Mouse (Mus musculus): ENCODE data around the gene Dagla. TPM values are rescaled to one million over a fixed set of nuclear protein-coding genes. Genes with fewer than 3 reads are reported as not detected.

Dagla gene
- polyA plus RNA-seq, 2 experiments: 2.4 to 8.1 TPM

GRCm38 (mm10) chr19:10268851-10269250, 35.8 kb downstream of the Dagla start:
- no peak overlapping the region for H3K4me3 ChIP-seq (replicated peaks; ENCODE audit: low read length)
- no peaks in the 10 kb centered on the region for H3K27me3 ChIP-seq (ENCODE audit: control insufficient read depth, insufficient read depth, low read length)
- no peak for ATAC-seq (ENCODE audit: low FRiP score, low read depth)
- no peak for DNase-seq (ENCODE audit: low spot score)
- H3K27ac ChIP-seq (replicated peaks; ENCODE audit: low read depth, low read length): no peak overlapping the region
- H3K4me2 ChIP-seq (replicated peaks; ENCODE audit: low read depth, low read length, severe bottlenecking): no peak overlapping the region
- no peak for TF ChIP-seq POLR2A (IDR thresholded peaks at IDR 0.05; ENCODE audit: borderline replicate concordance, extremely low read depth, insufficient read depth, insufficient read length)
- WGBS: 74% methylated on average over 13 of the region's 15 CpGs
- H3K9ac ChIP-seq (ENCODE audit: low read depth, low read length, severe bottlenecking): no peak overlapping the region
- H3K4me1 ChIP-seq (ENCODE audit: control insufficient read depth, insufficient read depth, low read length): peaks cover 26% of the 10 kb centered on the region
- H3K36me3 ChIP-seq (ENCODE audit: control insufficient read depth, insufficient read depth, low read length): no peaks in the 10 kb centered on the region
- H3K9me3 ChIP-seq (ENCODE audit: control insufficient read depth, low read length): no peaks in the 10 kb centered on the region

- Histone ChIP-seq H3K9me3 (ENCODE audit: control insufficient read depth, low read length) (no peaks in the 10 kb centered on the region), H3K27me3 (ENCODE audit: control insufficient read depth, insufficient read depth, low read length) (no peaks in the 10 kb centered on the region), H3K9ac (ENCODE audit: low read depth, low read length, severe bottlenecking) (no peak overlapping the region), H3K36me3 (ENCODE audit: control insufficient read depth, insufficient read depth, low read length) (no peaks in the 10 kb centered on the region), H3K27ac (replicated peaks; ENCODE audit: low read depth, low read length) (no peak overlapping the region), H3K4me1 (ENCODE audit: control insufficient read depth, insufficient read depth, low read length) (peaks cover 17% of the 10 kb centered on the region), H3K4me3 (replicated peaks; ENCODE audit: low read length) (no peak overlapping the region), H3K4me2 (replicated peaks; ENCODE audit: low read depth, low read length, severe bottlenecking) (no peak overlapping the region)
- ATAC-seq (ENCODE audit: low FRiP score, low read depth) (no peak), DNase-seq (ENCODE audit: low spot score) (no peak)
- no peak for TF ChIP-seq POLR2A (IDR thresholded peaks at IDR 0.05; ENCODE audit: borderline replicate concordance, extremely low read depth, insufficient read depth, insufficient read length)
- WGBS: 90% methylated on average over 10 of the region's 10 CpGs
These were observed 36.7 kb downstream of the Dagla start for GRCm38 (mm10) chr19:10267953-10268352.

GRCm38 (mm10) chr19:10267057-10267456, 37.6 kb downstream of the Dagla start:
- no peak for DNase-seq (ENCODE audit: low spot score)
- Histone ChIP-seq H3K36me3 (ENCODE audit: control insufficient read depth, insufficient read depth, low read length) (0 out of 2 replicates have a peak, but pooled peaks cover 3% of the 10 kb centered on the region), H3K9me3 (ENCODE audit: control insufficient read depth, low read length) (no peaks in the 10 kb centered on the region), H3K4me2 (replicated peaks; ENCODE audit: low read depth, low read length, severe bottlenecking) (no peak overlapping the region), H3K9ac (ENCODE audit: low read depth, low read length, severe bottlenecking) (no peak overlapping the region), H3K27me3 (ENCODE audit: control insufficient read depth, insufficient read depth, low read length) (no peaks in the 10 kb centered on the region), H3K4me3 (replicated peaks; ENCODE audit: low read length) (no peak overlapping the region), H3K4me1 (ENCODE audit: control insufficient read depth, insufficient read depth, low read length) (peaks cover 11% of the 10 kb centered on the region), H3K27ac (replicated peaks; ENCODE audit: low read depth, low read length) (no peak overlapping the region)
- WGBS: 11% methylated on average over 15 of the region's 15 CpGs
- ATAC-seq (ENCODE audit: low FRiP score, low read depth): no peak
- no peak for TF ChIP-seq POLR2A (IDR thresholded peaks at IDR 0.05; ENCODE audit: borderline replicate concordance, extremely low read depth, insufficient read depth, insufficient read length)

- no peak for TF ChIP-seq POLR2A (IDR thresholded peaks at IDR 0.05; ENCODE audit: borderline replicate concordance, extremely low read depth, insufficient read depth, insufficient read length)
- DNase-seq (ENCODE audit: low spot score): peak; percentile 67
- Histone ChIP-seq H3K9me3 (ENCODE audit: control insufficient read depth, low read length) (no peaks in the 10 kb centered on the region), H3K4me2 (replicated peaks; ENCODE audit: low read depth, low read length, severe bottlenecking) (no peak overlapping the region), H3K9ac (ENCODE audit: low read depth, low read length, severe bottlenecking) (no peak overlapping the region), H3K27me3 (ENCODE audit: control insufficient read depth, insufficient read depth, low read length) (no peaks in the 10 kb centered on the region), H3K4me1 (ENCODE audit: control insufficient read depth, insufficient read depth, low read length) (peaks cover 11% of the 10 kb centered on the region), H3K36me3 (ENCODE audit: control insufficient read depth, insufficient read depth, low read length) (0 out of 2 replicates have a peak, but pooled peaks cover 3% of the 10 kb centered on the region), H3K4me3 (replicated peaks; ENCODE audit: low read length) (no peak overlapping the region), H3K27ac (replicated peaks; ENCODE audit: low read depth, low read length) (no peak overlapping the region)
- peak; percentile 67; the same call in 1 of the 2 replicates for ATAC-seq (ENCODE audit: low FRiP score, low read depth)
- 26% methylated on average over 14 of the region's 14 CpGs for WGBS
These were observed 38.4 kb downstream of the Dagla start for GRCm38 (mm10) chr19:10266196-10266850.

GRCm38 (mm10) chr19:10261369-10261768, 43.3 kb downstream of the Dagla start:
- ATAC-seq (ENCODE audit: low FRiP score, low read depth): no peak
- 27% methylated on average over 7 of the region's 7 CpGs for WGBS
- no peak for TF ChIP-seq POLR2A (IDR thresholded peaks at IDR 0.05; ENCODE audit: borderline replicate concordance, extremely low read depth, insufficient read depth, insufficient read length)
- no peak for DNase-seq (ENCODE audit: low spot score)
- H3K9ac ChIP-seq (ENCODE audit: low read depth, low read length, severe bottlenecking): no peak overlapping the region
- H3K27me3 ChIP-seq (ENCODE audit: control insufficient read depth, insufficient read depth, low read length): no peaks in the 10 kb centered on the region
- H3K9me3 ChIP-seq (ENCODE audit: control insufficient read depth, low read length): no peaks in the 10 kb centered on the region
- no peak overlapping the region for H3K4me2 ChIP-seq (replicated peaks; ENCODE audit: low read depth, low read length, severe bottlenecking)
- no peak overlapping the region for H3K27ac ChIP-seq (replicated peaks; ENCODE audit: low read depth, low read length)
- H3K36me3 ChIP-seq (ENCODE audit: control insufficient read depth, insufficient read depth, low read length): 0 out of 2 replicates have a peak, but pooled peaks cover 3% of the 10 kb centered on the region
- H3K4me3 ChIP-seq (replicated peaks; ENCODE audit: low read length): no peak overlapping the region
- peaks cover 4% of the 10 kb centered on the region; the same call in 1 of the 2 replicates for H3K4me1 ChIP-seq (ENCODE audit: control insufficient read depth, insufficient read depth, low read length)

Measured in limb, embryonic 14.5 days (tissue).